In genomic region chrX:20662317-20662715, GRCm38 (mm10) we compare ENCODE assay signal across 9 mouse cellular contexts. TPM values are rescaled to one million over a fixed set of nuclear protein-coding genes. Genes with fewer than 3 reads are reported as not detected.
A peak's percentile ranks its signal among the peaks of the same experiment; 100 is the strongest.
DNase-seq lines count a peak whose midpoint lies in the region; ATAC-seq and TF ChIP-seq lines count a peak whose summit lies in the region.
"Had no signal": no experiment of that assay in that cellular context is flagged by ENCODE, and none has a peak within 500 bp of the region (broad histone marks: within the 10 kb centered on the region; RNA-seq: fewer than 3 reads in every experiment).

No protein-coding gene starts in this region.

- no peak for TF ChIP-seq CTCF in stomach, postnatal 0 days (IDR thresholded peaks at IDR 0.05; ENCODE audit: low read depth)

- no peaks in the 10 kb centered on the region for H3K27me3 ChIP-seq in erythroblast, embryonic 14.5 days (ENCODE audit: control insufficient read depth)
- no peaks in the 10 kb centered on the region for H3K27me3 ChIP-seq in stomach, embryonic 14.5 days (ENCODE audit: control insufficient read depth, insufficient read depth, low read length)
- no peaks in the 10 kb centered on the region for H3K27me3 ChIP-seq in stomach, postnatal 0 days (ENCODE audit: control insufficient read depth, insufficient read depth, low read length)
- H3K27me3 ChIP-seq in limb, embryonic 10.5 days (ENCODE audit: low read depth, poor library complexity, severe bottlenecking), result no peaks in the 10 kb centered on the region
- H3K27me3 ChIP-seq: intestine, embryonic 15.5 days had no signal

- H3K27ac ChIP-seq in stomach, embryonic 14.5 days (ENCODE audit: low read length), result no peak overlapping the region
- H3K27ac ChIP-seq in stomach, postnatal 0 days (replicated peaks), result no peak overlapping the region
- no peak overlapping the region for H3K27ac ChIP-seq in limb, embryonic 10.5 days

- H3K4me1 ChIP-seq in erythroblast, embryonic 14.5 days (ENCODE audit: control insufficient read depth), result peaks cover 45% of the 10 kb centered on the region
- H3K4me1 ChIP-seq in stomach, embryonic 14.5 days (ENCODE audit: control insufficient read depth, insufficient read depth, low read length), result no peaks in the 10 kb centered on the region
- H3K4me1 ChIP-seq in stomach, postnatal 0 days (replicated peaks; ENCODE audit: control insufficient read depth, insufficient read depth), result no peaks in the 10 kb centered on the region
- H3K4me1 ChIP-seq in limb, embryonic 10.5 days, result 0 out of 2 replicates have a peak, but pooled peaks cover 5% of the 10 kb centered on the region
- H3K4me1 ChIP-seq: intestine, embryonic 15.5 days had no signal

- TF ChIP-seq EP300 in stomach, postnatal 0 days (optimal IDR thresholded peaks at IDR 0.05), result no peak

- peak overlapping the region; percentile 85 for H3K4me3 ChIP-seq in erythroblast, embryonic 14.5 days (replicated peaks)
- no peak overlapping the region for H3K4me3 ChIP-seq in stomach, embryonic 14.5 days (ENCODE audit: low read depth, low read length)
- no peak overlapping the region for H3K4me3 ChIP-seq in stomach, postnatal 0 days (ENCODE audit: low read depth, low read length)
- H3K4me3 ChIP-seq in limb, embryonic 10.5 days, result peak overlapping the region; percentile 71; the same call in 1 of the 2 replicates

- no peak overlapping the region for H3K4me2 ChIP-seq in stomach, embryonic 14.5 days (replicated peaks; ENCODE audit: low read depth, low read length)
- H3K4me2 ChIP-seq in stomach, postnatal 0 days (replicated peaks; ENCODE audit: low read depth), result no peak overlapping the region

- 39% methylated on average over 5 of the region's 5 CpGs for WGBS in stomach, embryonic 14.5 days
- 31% methylated on average over 5 of the region's 5 CpGs for WGBS in stomach, postnatal 0 days
- 22% methylated on average over 5 of the region's 5 CpGs for WGBS in limb, embryonic 10.5 days

- no peak for ATAC-seq in erythroblast, adult 5-6 weeks (replicated peaks; ENCODE audit: low FRiP score, poor library complexity, severe bottlenecking)
- ATAC-seq in stomach, embryonic 14.5 days (ENCODE audit: insufficient number of reproducible peaks, insufficient read depth, low FRiP score, low read depth), result peak; percentile 1; the same call in 1 of the 2 replicates
- no peak; the same call in 1 of the 2 replicates for ATAC-seq in stomach, postnatal 0 days (ENCODE audit: low FRiP score, low TSS enrichment)

- no peak overlapping the region for H3K9ac ChIP-seq in stomach, embryonic 14.5 days (replicated peaks; ENCODE audit: low read depth, low read length)
- no peak overlapping the region for H3K9ac ChIP-seq in stomach, postnatal 0 days (ENCODE audit: low read length)

- no peak for DNase-seq in stomach, postnatal 0 days (ENCODE audit: low spot score)
- DNase-seq in limb, embryonic 10.5 days (ENCODE audit: low spot score), result no peak
- DNase-seq in telencephalon, adult 2 months (ENCODE audit: low read depth, low spot score), result peak; percentile 39
- DNase-seq in adrenal gland, adult (ENCODE audit: inconsistent age in 2 of 2, low spot score in 1 of 2), result no peak
- DNase-seq in frontal cortex, postnatal 25 days (ENCODE audit: low spot score in 2 of 2), result no peak

- H3K9me3 ChIP-seq in erythroblast, embryonic 14.5 days (ENCODE audit: control insufficient read depth, low read length), result no peaks in the 10 kb centered on the region
- H3K9me3 ChIP-seq in stomach, embryonic 14.5 days (ENCODE audit: control insufficient read depth, low read depth, low read length), result no peaks in the 10 kb centered on the region
- H3K9me3 ChIP-seq in stomach, postnatal 0 days (ENCODE audit: control insufficient read depth, low read length), result no peaks in the 10 kb centered on the region
- no peaks in the 10 kb centered on the region for H3K9me3 ChIP-seq in limb, embryonic 10.5 days (replicated peaks)
- H3K9me3 ChIP-seq: intestine, embryonic 15.5 days had no signal

- H3K36me3 ChIP-seq in erythroblast, embryonic 14.5 days (ENCODE audit: control insufficient read depth), result peaks cover 25% of the 10 kb centered on the region
- no peaks in the 10 kb centered on the region for H3K36me3 ChIP-seq in stomach, embryonic 14.5 days (ENCODE audit: control insufficient read depth, insufficient read depth, low read length)
- no peaks in the 10 kb centered on the region for H3K36me3 ChIP-seq in stomach, postnatal 0 days (ENCODE audit: control insufficient read depth, insufficient read depth, low read length)
- peaks cover 25% of the 10 kb centered on the region for H3K36me3 ChIP-seq in limb, embryonic 10.5 days
- H3K36me3 ChIP-seq: intestine, embryonic 15.5 days had no signal

RNA-seq across cellular contexts. Expression of gene Uba1, which starts 4.2 kb away (rescaled TPM):
- polyA plus RNA-seq in erythroblast, embryonic 14.5 days (2012), result 9.2 and 16.3 TPM in 2 replicates
- total RNA-seq in erythroblast, adult 5-6 weeks (2015; ENCODE audit: low replicate concordance), result 57.1 and 70.5 TPM in 2 replicates
- 46.8 and 60.5 TPM in 2 replicates for total RNA-seq in erythroblast, adult 5-6 weeks (2017; ENCODE audit: low replicate concordance)
- polyA plus RNA-seq in stomach, embryonic 14.5 days (2014; fragmentation: Nextera tagmentation; extraction: Ambion mirVana), result 169 and 181 TPM in 2 replicates
- polyA plus RNA-seq in stomach, postnatal 0 days (2015; fragmentation: Nextera tagmentation; extraction: Ambion mirVana), result 89.4 and 93.1 TPM in 2 replicates
- 228 and 240 TPM in 2 replicates for polyA plus RNA-seq in limb, embryonic 10.5 days (2016; fragmentation: Nextera tagmentation; extraction: Ambion mirVana)

RNA-seq across cellular contexts. Expression of gene Cdk16, which starts 25.4 kb away (rescaled TPM):
- 21.2 and 23.7 TPM in 2 replicates for polyA plus RNA-seq in erythroblast, embryonic 14.5 days (2012)
- 21.3 and 42.7 TPM in 2 replicates for total RNA-seq in erythroblast, adult 5-6 weeks (2015; ENCODE audit: low replicate concordance)
- 15.2 and 20.7 TPM in 2 replicates for total RNA-seq in erythroblast, adult 5-6 weeks (2017; ENCODE audit: low replicate concordance)
- 74.2 and 79.8 TPM in 2 replicates for polyA plus RNA-seq in stomach, embryonic 14.5 days (2014; fragmentation: Nextera tagmentation; extraction: Ambion mirVana)
- polyA plus RNA-seq in stomach, postnatal 0 days (2015; fragmentation: Nextera tagmentation; extraction: Ambion mirVana), result 47.3 and 53.5 TPM in 2 replicates
- polyA plus RNA-seq in limb, embryonic 10.5 days (2016; fragmentation: Nextera tagmentation; extraction: Ambion mirVana), result 124 and 134 TPM in 2 replicates

RNA-seq across cellular contexts. Expression of gene Usp11, which starts 41.4 kb away (rescaled TPM):
- polyA plus RNA-seq in erythroblast, embryonic 14.5 days (2012), result 0.04 and 0.11 TPM in 2 replicates
- total RNA-seq in erythroblast, adult 5-6 weeks (2015; ENCODE audit: low replicate concordance), result 2.3 and 3.5 TPM in 2 replicates
- total RNA-seq in erythroblast, adult 5-6 weeks (2017; ENCODE audit: low replicate concordance), result 2.6 and 5.7 TPM in 2 replicates
- polyA plus RNA-seq in stomach, embryonic 14.5 days (2014; fragmentation: Nextera tagmentation; extraction: Ambion mirVana), result 34.0 and 38.6 TPM in 2 replicates
- polyA plus RNA-seq in stomach, postnatal 0 days (2015; fragmentation: Nextera tagmentation; extraction: Ambion mirVana), result 3.8 and 4.2 TPM in 2 replicates
- polyA plus RNA-seq in limb, embryonic 10.5 days (2016; fragmentation: Nextera tagmentation; extraction: Ambion mirVana), result 39.3 and 49.4 TPM in 2 replicates

RNA-seq across cellular contexts. Expression of gene Ndufb11, which starts 44.9 kb away (rescaled TPM):
- polyA plus RNA-seq in erythroblast, embryonic 14.5 days (2012), result 85.0 and 139 TPM in 2 replicates
- 57.5 and 95.5 TPM in 2 replicates for total RNA-seq in erythroblast, adult 5-6 weeks (2015; ENCODE audit: low replicate concordance)
- 32.8 and 46.7 TPM in 2 replicates for total RNA-seq in erythroblast, adult 5-6 weeks (2017; ENCODE audit: low replicate concordance)
- polyA plus RNA-seq in stomach, embryonic 14.5 days (2014; fragmentation: Nextera tagmentation; extraction: Ambion mirVana), result 251 and 252 TPM in 2 replicates
- polyA plus RNA-seq in stomach, postnatal 0 days (2015; fragmentation: Nextera tagmentation; extraction: Ambion mirVana), result 316 and 334 TPM in 2 replicates
- 181 and 186 TPM in 2 replicates for polyA plus RNA-seq in limb, embryonic 10.5 days (2016; fragmentation: Nextera tagmentation; extraction: Ambion mirVana)

RNA-seq across cellular contexts. Expression of gene Rbm10, which starts 45.0 kb away (rescaled TPM):
- 5.8 and 5.9 TPM in 2 replicates for polyA plus RNA-seq in erythroblast, embryonic 14.5 days (2012)
- 14.0 and 14.2 TPM in 2 replicates for total RNA-seq in erythroblast, adult 5-6 weeks (2015; ENCODE audit: low replicate concordance)
- total RNA-seq in erythroblast, adult 5-6 weeks (2017; ENCODE audit: low replicate concordance), result 16.4 and 21.4 TPM in 2 replicates
- 51.3 and 54.7 TPM in 2 replicates for polyA plus RNA-seq in stomach, embryonic 14.5 days (2014; fragmentation: Nextera tagmentation; extraction: Ambion mirVana)
- polyA plus RNA-seq in stomach, postnatal 0 days (2015; fragmentation: Nextera tagmentation; extraction: Ambion mirVana), result 17.5 and 17.9 TPM in 2 replicates
- 110 and 111 TPM in 2 replicates for polyA plus RNA-seq in limb, embryonic 10.5 days (2016; fragmentation: Nextera tagmentation; extraction: Ambion mirVana)

Comparison
In these comparisons a context has a peak if more than half of its experiments do, and no peak if none do; other contexts are left out.
1. H3K4me3 ChIP-seq: peak in erythroblast, embryonic 14.5 days (single experiment) and limb, embryonic 10.5 days (single experiment); none in stomach, embryonic 14.5 days (single experiment) and stomach, postnatal 0 days (single experiment).